Mouse (Mus musculus) kidney, adult 11 months (tissue): ENCODE data around the gene Olfr1238.

ENCODE experiments used
- DNase-seq: peaks from one replicate; pipeline ENCODE4 v3.0.0; 2022

The Olfr1238 gene

DNA sequence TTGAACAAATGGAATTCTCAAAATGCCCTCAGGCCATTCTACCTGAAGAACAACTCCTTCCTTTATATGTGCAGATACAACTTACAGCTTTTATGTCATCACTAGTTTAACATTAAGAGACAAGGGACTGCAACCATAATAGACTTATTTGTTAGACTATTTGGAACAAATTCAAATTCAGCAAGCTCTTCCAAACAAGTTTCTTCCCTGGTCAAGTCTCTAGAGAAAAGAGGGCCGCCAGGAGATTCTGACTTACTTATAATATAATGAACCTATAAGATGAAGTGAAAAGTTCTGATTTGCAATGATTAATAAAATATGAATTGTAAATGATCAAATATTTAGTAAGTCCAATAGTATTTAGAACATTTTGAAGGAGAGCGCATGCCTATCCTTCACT lies at the start of gene Olfr1238:
Gene Olfr1238 (minus strand): TSS at position 101 of the 400 bp plus-strand sequence.
- DNase-seq: no peak

DNA sequence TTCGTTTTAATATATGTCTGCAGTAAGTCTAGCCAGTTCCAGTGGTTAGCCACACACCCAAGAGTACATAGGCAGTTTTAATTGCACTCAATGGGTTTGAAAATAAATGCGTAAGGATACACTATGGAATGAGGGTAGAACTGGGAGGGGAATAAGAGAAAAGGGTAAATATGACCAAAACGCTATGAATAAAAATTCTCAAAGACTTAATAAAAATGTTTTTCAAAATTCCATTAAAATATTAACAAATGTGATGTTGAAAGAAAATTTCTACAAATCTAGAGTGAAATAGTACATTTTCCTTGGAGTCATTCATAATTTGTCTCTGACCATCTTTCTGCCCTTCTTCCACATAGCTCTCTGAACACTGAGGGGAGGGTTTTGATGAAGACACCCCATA lies 33.4 kb upstream of the Olfr1238 start, which contains the start of gene Olfr1240:
Gene Olfr1240 (minus strand): TSS at position 101 of the 400 bp plus-strand sequence.
- no peak for DNase-seq

DNA sequence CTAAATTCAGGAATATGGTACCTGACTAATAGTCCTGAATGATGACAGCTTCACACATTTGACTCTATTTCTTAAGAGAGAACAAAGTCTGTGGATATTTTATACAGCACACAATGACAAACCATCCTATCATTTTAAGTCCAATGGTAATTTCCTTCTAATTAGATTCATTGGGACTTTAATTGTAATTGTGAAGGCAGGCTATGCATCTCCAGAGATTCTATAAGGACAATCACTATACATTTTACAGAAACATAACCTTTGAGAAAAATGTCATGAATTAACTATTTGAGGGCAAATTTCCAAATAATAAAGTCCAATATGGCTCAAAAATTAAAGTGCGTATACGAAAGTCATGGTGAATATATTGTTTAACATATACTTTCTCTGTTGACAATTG lies 10.8 kb upstream of the Olfr1238 start, which contains the start of gene Olfr1239:
Gene Olfr1239 (minus strand): TSS at position 101 of the 400 bp plus-strand sequence.
- DNase-seq: no peak

DNA sequence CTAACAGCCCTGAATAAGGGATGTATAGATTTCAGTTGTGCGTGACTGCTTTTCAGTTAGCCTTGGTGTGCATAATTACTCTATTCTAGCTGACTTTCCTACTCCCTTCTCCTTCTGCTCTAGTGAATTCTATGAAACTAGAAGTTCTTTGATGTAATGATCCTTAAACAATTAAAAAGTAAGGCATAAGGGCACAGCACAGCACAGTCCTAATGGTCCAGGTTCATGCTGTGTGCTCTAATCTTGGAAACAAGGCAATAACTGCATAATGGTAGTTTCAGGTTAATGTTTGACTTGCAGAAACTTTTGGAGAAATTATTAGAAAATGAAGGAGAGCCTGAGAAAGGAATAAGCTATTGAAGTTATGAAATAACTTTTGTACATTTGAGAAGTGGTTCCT lies 5.1 kb upstream of the Olfr1238 start:
- no peak for DNase-seq

DNA sequence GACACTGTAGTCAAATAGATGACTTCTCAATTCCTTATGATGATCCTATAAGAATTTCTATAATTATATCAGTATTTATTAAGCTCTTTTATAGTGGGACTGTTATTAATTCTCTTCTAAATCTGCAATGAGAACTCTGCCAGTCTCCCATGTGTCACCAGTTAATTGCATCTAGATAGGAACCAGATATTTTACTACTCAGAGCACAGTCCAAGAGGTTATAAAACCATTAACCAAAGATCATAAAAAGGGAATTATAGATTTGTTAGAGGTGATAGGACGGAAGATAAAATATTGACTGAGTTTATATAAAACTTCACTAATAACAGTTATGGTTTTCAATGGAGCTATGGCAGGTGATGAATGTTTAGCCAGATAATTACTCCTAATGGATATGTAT lies 8.6 kb downstream of the Olfr1238 start:
- no peak for DNase-seq

DNA sequence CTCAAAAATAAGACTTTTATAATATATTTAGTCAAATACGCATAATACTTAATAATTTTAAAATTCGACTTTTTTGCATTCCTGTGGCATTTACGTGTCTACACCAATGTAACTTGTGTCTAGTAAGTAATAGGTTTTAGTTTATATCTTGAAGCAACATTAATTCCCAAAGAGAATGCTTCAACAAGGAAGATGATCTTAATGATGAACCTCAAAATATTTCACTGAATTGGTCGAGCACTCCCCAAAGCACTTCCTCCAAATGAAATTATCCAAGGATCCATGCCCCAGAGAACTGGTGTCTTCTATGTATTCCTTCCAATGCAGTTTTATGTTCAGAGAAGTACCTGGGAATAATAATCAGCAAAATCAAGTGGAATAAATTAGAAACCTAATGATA lies 44.7 kb downstream of the Olfr1238 start, which contains the start of gene Olfr1234:
Gene Olfr1234 (minus strand): TSS at position 101 of the 400 bp plus-strand sequence.
- DNase-seq: no peak
